Mouse (Mus musculus): ENCODE measurements around the gene Olfr592. TPM values are rescaled to one million over a fixed set of nuclear protein-coding genes. Genes with fewer than 3 reads are reported as not detected.
"Not testable (repeated sequence)": the region's sequence is repeated elsewhere in the genome, so short reads cannot be mapped to it uniquely, and the experiment has no call there.

Gene Olfr592
- polyA plus RNA-seq (2015; fragmentation: Nextera tagmentation; extraction: Ambion mirVana) = not detected in 2 replicates

DNA sequence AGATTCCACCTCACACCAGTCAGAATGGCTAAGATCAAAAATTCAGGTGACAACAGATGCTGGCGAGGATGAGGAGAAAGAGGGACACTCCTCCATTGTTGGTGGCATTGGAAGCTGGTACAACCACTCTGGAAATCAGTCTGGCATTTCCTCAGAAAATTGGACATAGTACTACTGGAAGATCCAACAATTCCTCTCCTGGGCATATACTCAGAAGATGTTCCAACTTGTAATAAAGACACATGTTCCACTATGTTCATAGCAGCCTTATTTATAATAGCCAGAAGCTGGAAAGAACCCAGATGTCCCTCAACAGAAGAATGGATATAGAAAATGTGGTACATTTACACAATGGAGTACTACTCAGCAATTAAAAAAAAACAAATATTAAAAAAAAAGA is at the start of gene Olfr592:
Olfr592 (plus strand) TSS at position 301 of the 400 bp plus-strand sequence.
- H3K36me3 ChIP-seq (ENCODE audit: control insufficient read depth, insufficient read depth); H3K9ac ChIP-seq (ENCODE audit: low read depth, low read length); H3K4me3 ChIP-seq (ENCODE audit: low read depth, low read length); H3K4me2 ChIP-seq (ENCODE audit: low read depth, low read length); H3K4me1 ChIP-seq (ENCODE audit: control insufficient read depth, low read depth, low read length); H3K27me3 ChIP-seq (ENCODE audit: control insufficient read depth, insufficient read depth, low read depth, low read length); H3K9me3 ChIP-seq (replicated peaks; ENCODE audit: control insufficient read depth, low read length); ATAC-seq (ENCODE audit: low read depth); H3K27ac ChIP-seq (ENCODE audit: low read length): not testable (repeated sequence)
- WGBS (ENCODE audit: insufficient replicate concordance) = 38% methylated on average over 1 of the region's 1 CpGs

DNA sequence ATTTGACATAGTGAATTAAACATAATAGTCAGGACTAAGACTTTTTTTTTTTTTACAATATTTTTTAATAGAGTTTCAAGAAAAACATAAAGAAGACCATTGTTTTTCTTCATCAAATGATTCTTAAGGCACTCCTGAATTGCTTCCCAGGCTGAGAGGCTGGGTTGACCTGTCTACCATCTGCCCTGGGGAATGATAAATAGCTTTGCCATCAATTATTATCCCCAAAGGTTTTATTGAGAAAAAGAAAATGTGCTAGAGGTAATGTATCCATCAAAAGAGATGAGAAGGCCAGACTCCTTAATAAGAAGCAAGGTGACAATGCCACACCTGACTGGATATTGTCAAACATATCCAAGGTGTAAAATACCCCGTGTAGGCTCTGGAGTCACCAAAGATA is 44.0 kb upstream of the Olfr592 start, which contains the start of gene Olfr588-ps1:
Olfr588-ps1 (plus strand) TSS at position 301 of the 400 bp plus-strand sequence.
- Histone ChIP-seq H3K9me3 (replicated peaks; ENCODE audit: control insufficient read depth, low read length) (no peaks in the 10 kb centered on the region), H3K4me3 (ENCODE audit: low read depth, low read length) (no peak within 1 kb of the TSS), H3K27ac (ENCODE audit: low read length) (no peak within 1 kb of the TSS), H3K4me2 (ENCODE audit: low read depth, low read length) (no peak within 1 kb of the TSS), H3K27me3 (ENCODE audit: control insufficient read depth, insufficient read depth, low read depth, low read length) (no peaks in the 10 kb centered on the region), H3K9ac (ENCODE audit: low read depth, low read length) (no peak within 1 kb of the TSS), H3K4me1 (ENCODE audit: control insufficient read depth, low read depth, low read length) (no peaks in the 10 kb centered on the region), H3K36me3 (ENCODE audit: control insufficient read depth, insufficient read depth) (no peaks in the 10 kb centered on the region)
- 40% methylated on average over 1 of the region's 1 CpGs for WGBS (ENCODE audit: insufficient replicate concordance)
- no peak for ATAC-seq (ENCODE audit: low read depth)

GRCm38 (mm10) chr7:103156256-103156655 is 28.3 kb upstream of the Olfr592 start, which contains the start of gene Olfr589:
Gene Olfr589 (minus strand): TSS chr7:103156356.
- Histone ChIP-seq H3K4me3 (ENCODE audit: low read depth, low read length) (no peak within 1 kb of the TSS), H3K4me1 (ENCODE audit: control insufficient read depth, low read depth, low read length) (no peaks in the 10 kb centered on the region), H3K9me3 (replicated peaks; ENCODE audit: control insufficient read depth, low read length) (no peaks in the 10 kb centered on the region), H3K36me3 (ENCODE audit: control insufficient read depth, insufficient read depth) (no peaks in the 10 kb centered on the region), H3K4me2 (ENCODE audit: low read depth, low read length) (no peak within 1 kb of the TSS), H3K9ac (ENCODE audit: low read depth, low read length) (no peak within 1 kb of the TSS), H3K27ac (ENCODE audit: low read length) (no peak within 1 kb of the TSS), H3K27me3 (ENCODE audit: control insufficient read depth, insufficient read depth, low read depth, low read length) (no peaks in the 10 kb centered on the region)
- no peak for ATAC-seq (ENCODE audit: low read depth)
- 33% methylated on average over 2 of the region's 2 CpGs for WGBS (ENCODE audit: insufficient replicate concordance)

DNA sequence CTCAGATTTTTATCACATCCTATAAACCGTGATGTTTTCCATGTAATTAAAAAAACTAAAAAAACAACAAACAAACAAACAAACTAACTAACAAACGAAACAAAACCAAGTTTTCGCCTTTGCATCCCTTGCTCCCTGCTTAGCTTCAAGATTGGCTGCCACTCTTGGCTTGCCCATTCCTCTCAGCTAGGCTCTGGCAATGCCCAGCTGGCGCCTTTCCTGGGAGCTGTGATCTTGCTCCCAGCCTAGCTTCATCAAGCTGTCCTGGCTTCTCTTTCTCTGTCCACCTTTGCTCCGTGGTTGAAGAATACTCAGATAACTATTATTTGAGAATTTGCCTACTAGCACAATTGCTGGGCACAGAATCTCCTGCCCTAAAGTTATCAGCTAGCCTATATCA is 14.9 kb upstream of the Olfr592 start:
- Histone ChIP-seq H3K9me3 (replicated peaks; ENCODE audit: control insufficient read depth, low read length) (no peaks in the 10 kb centered on the region), H3K27ac (ENCODE audit: low read length) (no peak overlapping the region), H3K4me1 (ENCODE audit: control insufficient read depth, low read depth, low read length) (no peaks in the 10 kb centered on the region), H3K4me3 (ENCODE audit: low read depth, low read length) (no peak overlapping the region), H3K27me3 (ENCODE audit: control insufficient read depth, insufficient read depth, low read depth, low read length) (no peaks in the 10 kb centered on the region), H3K9ac (ENCODE audit: low read depth, low read length) (no peak overlapping the region), H3K4me2 (ENCODE audit: low read depth, low read length) (no peak overlapping the region), H3K36me3 (ENCODE audit: control insufficient read depth, insufficient read depth) (no peaks in the 10 kb centered on the region)
- ATAC-seq (ENCODE audit: low read depth) = no peak
- WGBS (ENCODE audit: insufficient replicate concordance) = 49% methylated on average over 5 of the region's 5 CpGs

GRCm38 (mm10) chr7:103178240-103178639 is 6.4 kb upstream of the Olfr592 start, which contains the start of gene Olfr591:
Gene Olfr591 (minus strand): TSS chr7:103178340.
- Histone ChIP-seq H3K4me1 (ENCODE audit: control insufficient read depth, low read depth, low read length) (no peaks in the 10 kb centered on the region), H3K27me3 (ENCODE audit: control insufficient read depth, insufficient read depth, low read depth, low read length) (no peaks in the 10 kb centered on the region), H3K4me2 (ENCODE audit: low read depth, low read length) (no peak within 1 kb of the TSS), H3K27ac (ENCODE audit: low read length) (no peak within 1 kb of the TSS), H3K4me3 (ENCODE audit: low read depth, low read length) (no peak within 1 kb of the TSS), H3K9me3 (replicated peaks; ENCODE audit: control insufficient read depth, low read length) (no peaks in the 10 kb centered on the region), H3K9ac (ENCODE audit: low read depth, low read length) (no peak within 1 kb of the TSS), H3K36me3 (ENCODE audit: control insufficient read depth, insufficient read depth) (no peaks in the 10 kb centered on the region)
- 30% methylated on average over 1 of the region's 1 CpGs for WGBS (ENCODE audit: insufficient replicate concordance)
- no peak for ATAC-seq (ENCODE audit: low read depth)

DNA sequence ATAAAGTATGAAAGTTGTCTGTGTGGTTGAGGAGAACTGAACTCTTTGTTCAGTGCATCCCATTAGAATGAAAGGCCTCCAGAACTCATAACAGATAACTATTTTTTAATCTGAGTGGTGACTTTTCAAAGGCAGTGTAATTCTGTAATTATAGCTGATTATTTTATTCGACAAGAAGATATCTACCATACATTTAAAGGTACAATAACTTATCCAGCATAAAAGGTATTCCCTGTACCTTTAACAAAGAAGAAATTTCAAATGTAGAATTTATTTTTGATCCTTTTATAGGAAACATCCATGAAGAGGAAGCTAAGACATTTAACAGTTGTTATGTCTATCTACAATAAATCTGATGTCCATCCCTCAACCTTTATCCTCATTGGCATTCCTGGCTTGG is 27.0 kb downstream of the Olfr592 start, which contains the start of gene Olfr593:
Olfr593 (plus strand) TSS at position 301 of the 400 bp plus-strand sequence.
- H3K9ac ChIP-seq (ENCODE audit: low read depth, low read length) = no peak within 1 kb of the TSS
- H3K36me3 ChIP-seq (ENCODE audit: control insufficient read depth, insufficient read depth) = no peaks in the 10 kb centered on the region
- no peaks in the 10 kb centered on the region for H3K9me3 ChIP-seq (replicated peaks; ENCODE audit: control insufficient read depth, low read length)
- no peaks in the 10 kb centered on the region for H3K4me1 ChIP-seq (ENCODE audit: control insufficient read depth, low read depth, low read length)
- H3K27ac ChIP-seq (ENCODE audit: low read length) = no peak within 1 kb of the TSS
- no peak within 1 kb of the TSS for H3K4me2 ChIP-seq (ENCODE audit: low read depth, low read length)
- H3K4me3 ChIP-seq (ENCODE audit: low read depth, low read length) = no peak within 1 kb of the TSS
- 37% methylated on average over 1 of the region's 1 CpGs for whole genome bisulfite sequencing (ENCODE audit: insufficient replicate concordance)
- no peaks in the 10 kb centered on the region for H3K27me3 ChIP-seq (ENCODE audit: control insufficient read depth, insufficient read depth, low read depth, low read length)
- ATAC-seq (ENCODE audit: low read depth) = no peak

DNA sequence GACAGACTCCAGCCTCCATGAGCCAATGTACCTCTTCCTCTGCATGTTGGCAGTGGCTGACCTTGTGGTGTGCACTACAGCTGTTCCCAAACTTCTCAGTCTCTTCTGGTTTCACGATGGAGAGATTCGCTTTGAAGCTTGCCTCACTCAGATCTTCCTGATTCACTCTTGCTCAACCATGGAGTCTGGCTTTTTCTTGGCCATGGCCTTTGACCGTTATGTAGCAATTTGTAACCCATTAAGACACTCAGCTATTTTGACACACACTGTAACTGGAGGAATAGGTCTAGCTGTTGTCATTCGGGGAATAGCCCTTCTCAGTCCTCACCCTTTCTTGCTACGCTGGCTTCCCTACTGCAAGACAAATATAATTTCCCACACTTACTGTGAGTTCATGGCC is 27.4 kb downstream of the Olfr592 start:
- not testable (repeated sequence) for H3K4me3 ChIP-seq (ENCODE audit: low read depth, low read length); H3K27me3 ChIP-seq (ENCODE audit: control insufficient read depth, insufficient read depth, low read depth, low read length); H3K9ac ChIP-seq (ENCODE audit: low read depth, low read length); H3K27ac ChIP-seq (ENCODE audit: low read length); H3K9me3 ChIP-seq (replicated peaks; ENCODE audit: control insufficient read depth, low read length); H3K4me1 ChIP-seq (ENCODE audit: control insufficient read depth, low read depth, low read length); ATAC-seq (ENCODE audit: low read depth); H3K36me3 ChIP-seq (ENCODE audit: control insufficient read depth, insufficient read depth); H3K4me2 ChIP-seq (ENCODE audit: low read depth, low read length)
- WGBS (ENCODE audit: insufficient replicate concordance) = 64% methylated on average over 5 of the region's 5 CpGs

DNA sequence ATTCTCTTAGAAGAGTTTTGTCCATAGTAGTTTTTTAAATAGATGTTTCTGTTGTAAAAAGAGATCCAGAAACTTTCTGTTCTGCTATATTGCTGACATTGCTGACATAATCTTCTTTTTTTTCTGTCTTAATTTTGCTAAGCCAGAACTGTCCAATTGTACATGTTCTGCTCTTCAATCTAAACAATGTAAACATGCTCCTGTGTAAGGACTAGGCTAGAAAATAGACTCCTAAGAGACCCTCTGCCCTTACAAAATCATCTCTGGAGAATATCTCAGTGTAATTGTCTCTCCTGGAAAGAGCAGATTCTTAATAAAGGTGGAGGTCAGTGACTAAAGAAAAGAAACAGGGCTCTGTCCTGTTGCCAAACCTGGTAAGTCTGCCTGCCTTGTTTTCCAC is 32.1 kb downstream of the Olfr592 start, which contains the start of gene Olfr594:
Olfr594 (plus strand) TSS at position 301 of the 400 bp plus-strand sequence.
- H3K4me1 ChIP-seq (ENCODE audit: control insufficient read depth, low read depth, low read length) = no peaks in the 10 kb centered on the region
- H3K36me3 ChIP-seq (ENCODE audit: control insufficient read depth, insufficient read depth) = no peaks in the 10 kb centered on the region
- no peaks in the 10 kb centered on the region for H3K27me3 ChIP-seq (ENCODE audit: control insufficient read depth, insufficient read depth, low read depth, low read length)
- ATAC-seq (ENCODE audit: low read depth) = no peak
- H3K27ac ChIP-seq (ENCODE audit: low read length) = no peak within 1 kb of the TSS
- no peaks in the 10 kb centered on the region for H3K9me3 ChIP-seq (replicated peaks; ENCODE audit: control insufficient read depth, low read length)
- no peak within 1 kb of the TSS for H3K4me2 ChIP-seq (ENCODE audit: low read depth, low read length)
- no peak within 1 kb of the TSS for H3K4me3 ChIP-seq (ENCODE audit: low read depth, low read length)
- H3K9ac ChIP-seq (ENCODE audit: low read depth, low read length) = no peak within 1 kb of the TSS
